Mouse (Mus musculus): ENCODE measurements around the gene Myom1.

The Myom1 gene

GRCm38 (mm10) chr17:71136384-71137333, 134.2 kb downstream of the Myom1 start:
- ATAC-seq (ENCODE audit: low TSS enrichment), result no peak

- ATAC-seq (ENCODE audit: low TSS enrichment), result no peak
These were observed 134.9 kb downstream of the Myom1 start for GRCm38 (mm10) chr17:71137334-71137721.

GRCm38 (mm10) chr17:71142068-71142467, 139.6 kb downstream of the Myom1 start:
- no peak for ATAC-seq (ENCODE audit: low TSS enrichment)

- ATAC-seq (ENCODE audit: low TSS enrichment), result no peak
These were observed 140.7 kb downstream of the Myom1 start for GRCm38 (mm10) chr17:71143155-71143554.

GRCm38 (mm10) chr17:71144322-71145116, 142.1 kb downstream of the Myom1 start:
- no peak for ATAC-seq (ENCODE audit: low TSS enrichment)

GRCm38 (mm10) chr17:71145248-71145961, 143.0 kb downstream of the Myom1 start:
- no peak for ATAC-seq (ENCODE audit: low TSS enrichment)

- ATAC-seq (ENCODE audit: low TSS enrichment), result no peak
These were observed 150.9 kb downstream of the Myom1 start for GRCm38 (mm10) chr17:71153356-71153755.

GRCm38 (mm10) chr17:71155271-71155670, 152.8 kb downstream of the Myom1 start:
- ATAC-seq (ENCODE audit: low TSS enrichment), result no peak

- no peak for ATAC-seq (ENCODE audit: low TSS enrichment)
These were observed 156.7 kb downstream of the Myom1 start for GRCm38 (mm10) chr17:71159152-71159567.

- ATAC-seq (ENCODE audit: low TSS enrichment), result no peak
These were observed 157.3 kb downstream of the Myom1 start for GRCm38 (mm10) chr17:71159720-71160119.

- ATAC-seq (ENCODE audit: low TSS enrichment), result no peak
These were observed 158.0 kb downstream of the Myom1 start for GRCm38 (mm10) chr17:71160244-71160995.

- peak; percentile 69 for ATAC-seq (ENCODE audit: low TSS enrichment)
These were observed 162.6 kb downstream of the Myom1 start for GRCm38 (mm10) chr17:71164991-71165390.

- ATAC-seq (ENCODE audit: low TSS enrichment), result no peak
These were observed 165.9 kb downstream of the Myom1 start for GRCm38 (mm10) chr17:71168205-71168815.

- peak; percentile 97 for ATAC-seq (ENCODE audit: low TSS enrichment)
These were observed 166.4 kb downstream of the Myom1 start for GRCm38 (mm10) chr17:71168846-71169245.

GRCm38 (mm10) chr17:71169639-71170038, 167.2 kb downstream of the Myom1 start:
- no peak for ATAC-seq (ENCODE audit: low TSS enrichment)

- ATAC-seq (ENCODE audit: low TSS enrichment), result no peak
These were observed 168.7 kb downstream of the Myom1 start for GRCm38 (mm10) chr17:71171161-71171560.
